In the genomic region with DNA sequence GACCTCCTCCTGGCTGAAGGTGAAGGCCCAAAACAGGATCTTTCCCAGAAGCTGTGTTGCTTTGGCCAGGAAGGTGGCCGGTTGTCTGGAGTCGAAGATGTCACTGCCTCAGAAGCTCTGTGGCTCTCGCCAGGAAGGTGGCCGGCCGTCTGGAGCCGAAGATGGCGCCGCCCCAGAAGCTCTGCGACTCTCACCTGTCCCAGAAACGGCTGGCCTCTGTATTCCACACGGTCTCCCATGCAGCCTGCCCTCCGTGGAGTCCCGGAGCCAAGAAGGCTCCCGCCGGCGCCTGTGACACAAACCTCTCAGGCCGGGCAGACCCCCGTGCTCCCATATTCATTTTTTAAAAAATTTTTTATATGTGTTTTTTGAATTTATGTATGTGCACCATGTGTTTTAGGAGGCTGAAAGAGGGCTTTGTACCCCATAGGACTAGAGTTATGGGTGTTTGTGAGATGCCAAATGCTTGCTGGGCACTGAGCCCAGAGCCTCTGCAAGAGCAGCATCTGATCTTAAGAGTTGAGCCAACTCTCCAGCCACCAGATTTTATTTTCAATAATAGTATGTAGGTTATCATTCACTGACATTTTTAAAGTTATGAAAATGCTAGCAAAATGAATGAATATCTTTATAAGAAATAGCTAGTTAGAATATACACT, we compare ENCODE assay signal across 8 mouse cellular contexts.
A peak's percentile ranks its signal among the peaks of the same experiment; 100 is the strongest.
DNase-seq lines count a peak whose midpoint lies in the region; ATAC-seq and TF ChIP-seq lines count a peak whose summit lies in the region.
"Not testable (repeated sequence)": the region's sequence is repeated elsewhere in the genome, so short reads cannot be mapped to it uniquely, and the experiment has no call there.

No protein-coding gene starts in this region.

- peak; percentile 90 for DNase-seq in brain, adult 2 months (ENCODE audit: low read depth, low spot score)
- peak; percentile 75 for DNase-seq in cerebellum, adult 11-12 months
- peak; percentile 86 for DNase-seq in cerebellum, adult 9-10 months
- DNase-seq in cerebellum, postnatal 25 days: peak; percentile 79 to 87
- peak; percentile 13 for DNase-seq in layer of hippocampus, adult 11-12 months (ENCODE audit: low spot score)
- peak; percentile 3 to 20 for DNase-seq in layer of hippocampus, postnatal 14 days (ENCODE audit: low spot score in 2 of 2)
- DNase-seq in midbrain, postnatal 0 days (ENCODE audit: low spot score): peak; percentile 26

- ATAC-seq in forebrain, embryonic 15.5 days (replicated peaks): peak; percentile 69; the same call in 1 of the 2 replicates
- not testable (repeated sequence) for ATAC-seq in midbrain, postnatal 0 days (ENCODE audit: low FRiP score)

- H3K9ac ChIP-seq in forebrain, embryonic 15.5 days (replicated peaks); midbrain, postnatal 0 days (replicated peaks; ENCODE audit: low read length, poor library complexity, severe bottlenecking): not testable (repeated sequence)

- H3K9me3 ChIP-seq in forebrain, embryonic 15.5 days; midbrain, postnatal 0 days (ENCODE audit: low read length): not testable (repeated sequence)

- not testable (repeated sequence) for H3K4me3 ChIP-seq in forebrain, embryonic 15.5 days; midbrain, postnatal 0 days (ENCODE audit: low read depth, low read length)

- not testable (repeated sequence) for H3K27me3 ChIP-seq in forebrain, embryonic 15.5 days; midbrain, postnatal 0 days (ENCODE audit: insufficient read depth, low read length)

- not testable (repeated sequence) for H3K36me3 ChIP-seq in forebrain, embryonic 15.5 days; midbrain, postnatal 0 days (ENCODE audit: insufficient read depth, low read length)

- H3K4me1 ChIP-seq in forebrain, embryonic 15.5 days; midbrain, postnatal 0 days (ENCODE audit: insufficient read depth, low read length): not testable (repeated sequence)

- not testable (repeated sequence) for TF ChIP-seq CTCF in midbrain, postnatal 0 days (IDR thresholded peaks at IDR 0.05)

- 84% methylated on average over 16 of the region's 18 CpGs for WGBS in forebrain, embryonic 15.5 days
- 97% methylated on average over 16 of the region's 18 CpGs for WGBS in midbrain, postnatal 0 days

- H3K4me2 ChIP-seq in forebrain, embryonic 15.5 days (replicated peaks); midbrain, postnatal 0 days (ENCODE audit: low read depth, low read length, poor library complexity, severe bottlenecking): not testable (repeated sequence)

- not testable (repeated sequence) for H3K27ac ChIP-seq in forebrain, embryonic 15.5 days (replicated peaks); midbrain, postnatal 0 days (ENCODE audit: low read depth, low read length)

Comparison
In these comparisons a context has a peak if more than half of its experiments do, and no peak if none do; other contexts are left out.
1. DNase-seq: peak in every context shown above with its lines; median percentile 90 in brain, adult 2 months; 86 in cerebellum, adult 9-10 months; 83 in cerebellum, postnatal 25 days; 75 in cerebellum, adult 11-12 months; 26 in midbrain, postnatal 0 days; 13 in layer of hippocampus, adult 11-12 months; 12 in layer of hippocampus, postnatal 14 days.